Mouse (Mus musculus) brain, embryonic 14.5 days (tissue): Measurements from ENCODE around the gene Hmga1.

ENCODE experiments used
- CTCF ChIP-seq: fragments of 200-500 bp; IDR thresholded peaks from 2 replicates; pipeline ENCODE4 v1.5.1; 2012; ENCODE audit warnings: inconsistent platforms, mild to moderate bottlenecking, moderate library complexity, borderline replicate concordance; ENCODE audit not compliant: insufficient read depth, insufficient read length; ENCODE audit errors: extremely low read depth
- POLR2A ChIP-seq: fragments of 200-500 bp; IDR thresholded peaks from 2 replicates; pipeline ENCODE4 v1.6.1; 2012; ENCODE audit warnings: mild to moderate bottlenecking, inconsistent platforms, borderline replicate concordance; ENCODE audit not compliant: poor library complexity, insufficient read depth, insufficient read length, severe bottlenecking; ENCODE audit errors: extremely low read depth

DNA sequence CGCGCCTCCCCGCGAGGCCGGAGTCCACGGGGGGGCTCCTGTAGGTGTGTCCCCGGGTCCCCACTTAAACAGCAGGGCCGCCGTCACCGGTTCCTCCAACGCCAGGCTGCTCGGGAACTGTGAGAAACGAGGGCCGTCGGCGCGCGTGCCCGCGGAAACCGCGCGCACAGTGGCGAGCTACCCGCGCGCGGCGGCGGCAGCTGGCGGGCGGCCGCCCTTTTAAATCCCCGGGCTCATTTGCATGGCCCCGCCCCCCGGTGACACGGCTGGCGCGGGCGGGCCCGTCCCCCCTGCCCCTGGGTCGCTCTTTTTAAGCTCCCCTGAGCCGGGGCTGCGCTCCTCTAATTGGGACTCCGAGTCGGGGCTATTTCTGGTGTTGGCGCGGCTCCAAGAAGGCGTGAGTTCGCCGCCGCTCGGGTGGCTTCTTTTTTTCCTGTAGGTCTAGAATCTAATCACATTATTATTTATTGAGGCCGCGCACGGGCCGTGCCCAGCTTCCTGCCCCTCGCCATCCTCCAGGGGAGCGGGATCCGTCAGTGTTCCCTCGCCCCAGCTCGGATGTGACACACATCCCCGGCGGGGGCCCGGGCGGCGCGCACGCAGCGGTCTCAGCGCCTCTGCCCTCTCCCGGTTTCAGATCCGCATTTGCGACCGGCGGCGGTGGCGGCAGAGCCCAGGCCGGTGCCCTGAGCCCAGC, at the start of gene Hmga1:
- TF ChIP-seq POLR2A: peak; percentile 92
- no peak for TF ChIP-seq CTCF
